Mouse (Mus musculus) kidney, adult 18-20 months (tissue): Measurements from ENCODE around the gene Parvg.

ENCODE experiments used
- DNase-seq: peaks from one replicate; pipeline ENCODE4 v3.0.0; 2021

The Parvg gene

GRCm38 (mm10) chr15:84305333-84305732 is 18.5 kb upstream of the Parvg start:
- DNase-seq, result no peak

GRCm38 (mm10) chr15:84310271-84310670 is 13.6 kb upstream of the Parvg start:
- DNase-seq, result no peak

GRCm38 (mm10) chr15:84311295-84312085 is 12.3 kb upstream of the Parvg start:
- no peak for DNase-seq

GRCm38 (mm10) chr15:84312878-84313565 is 10.8 kb upstream of the Parvg start:
- no peak for DNase-seq

DNA sequence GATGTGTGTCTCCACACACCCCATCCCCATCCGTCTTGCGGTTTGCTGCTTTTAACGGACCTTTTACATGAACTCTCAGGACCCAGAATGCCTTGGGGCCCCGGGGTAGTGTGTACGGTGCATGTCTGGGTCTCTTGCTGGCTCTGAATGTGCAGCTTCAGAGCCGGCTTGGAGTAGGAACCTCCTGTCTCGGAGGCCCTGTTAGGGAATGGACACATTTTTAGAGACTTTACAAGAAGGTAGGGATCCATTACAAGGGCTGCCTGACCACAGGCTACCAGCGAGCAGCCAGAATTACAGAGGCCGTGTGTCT is 10.3 kb upstream of the Parvg start:
- no peak for DNase-seq

GRCm38 (mm10) chr15:84314420-84315080 is 9.3 kb upstream of the Parvg start:
- no peak for DNase-seq

DNA sequence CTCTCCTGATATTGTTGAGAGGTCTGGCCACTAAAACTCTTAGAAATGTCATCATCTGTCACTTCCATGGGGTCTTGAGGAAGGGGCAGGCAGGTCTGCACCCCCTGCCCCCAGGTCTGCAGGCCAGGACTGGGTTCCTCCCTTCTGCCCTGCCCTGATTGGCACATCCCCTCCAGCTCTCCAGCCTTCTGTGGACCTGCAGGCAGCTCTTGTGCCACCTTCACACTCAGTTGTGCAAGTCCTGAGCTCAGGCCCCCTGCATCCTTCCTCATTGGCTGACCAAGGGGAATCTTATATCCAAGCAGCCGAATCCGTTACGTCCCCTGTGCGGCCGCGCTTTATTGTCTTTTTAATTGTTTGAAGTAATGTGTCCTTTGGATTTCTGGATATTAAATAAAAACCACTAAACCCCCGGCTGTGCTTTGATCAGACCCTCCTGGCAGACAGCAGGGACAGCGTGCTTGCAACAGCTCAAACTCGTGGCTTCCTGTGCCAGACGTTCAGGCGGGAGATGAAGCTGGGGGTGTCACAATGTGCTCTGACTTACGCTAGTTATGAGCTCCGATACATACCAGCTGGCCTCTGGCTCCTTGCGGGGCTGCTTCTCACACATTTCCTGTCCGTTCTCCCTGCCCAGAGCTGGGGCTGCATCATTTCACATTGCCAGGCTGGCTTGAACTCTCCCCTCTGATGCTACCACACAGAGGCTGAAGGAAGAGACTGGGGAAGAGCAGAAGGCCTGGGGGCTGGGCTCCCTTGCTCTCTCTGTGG is 8.4 kb upstream of the Parvg start:
- no peak for DNase-seq

DNA sequence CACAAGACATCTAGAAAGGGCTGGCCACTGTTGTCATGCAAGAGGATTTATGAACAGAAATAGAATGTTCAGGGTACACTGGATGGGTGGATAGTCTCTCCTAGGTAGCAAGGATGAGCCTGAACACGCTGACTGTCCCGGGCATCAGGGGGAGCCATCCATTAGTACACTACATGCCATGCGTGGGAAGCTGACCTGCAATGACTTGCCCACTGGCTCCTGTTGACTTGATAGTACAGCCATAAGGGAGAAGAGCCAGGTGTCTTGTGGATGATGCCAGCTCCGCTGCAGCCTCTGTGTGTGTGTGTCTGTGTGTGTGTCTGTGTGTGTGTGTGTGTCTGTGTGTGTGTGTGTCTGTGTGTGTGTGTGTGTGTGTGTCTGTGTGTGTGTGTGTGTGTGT is 4.4 kb upstream of the Parvg start:
- DNase-seq, result no peak

DNA sequence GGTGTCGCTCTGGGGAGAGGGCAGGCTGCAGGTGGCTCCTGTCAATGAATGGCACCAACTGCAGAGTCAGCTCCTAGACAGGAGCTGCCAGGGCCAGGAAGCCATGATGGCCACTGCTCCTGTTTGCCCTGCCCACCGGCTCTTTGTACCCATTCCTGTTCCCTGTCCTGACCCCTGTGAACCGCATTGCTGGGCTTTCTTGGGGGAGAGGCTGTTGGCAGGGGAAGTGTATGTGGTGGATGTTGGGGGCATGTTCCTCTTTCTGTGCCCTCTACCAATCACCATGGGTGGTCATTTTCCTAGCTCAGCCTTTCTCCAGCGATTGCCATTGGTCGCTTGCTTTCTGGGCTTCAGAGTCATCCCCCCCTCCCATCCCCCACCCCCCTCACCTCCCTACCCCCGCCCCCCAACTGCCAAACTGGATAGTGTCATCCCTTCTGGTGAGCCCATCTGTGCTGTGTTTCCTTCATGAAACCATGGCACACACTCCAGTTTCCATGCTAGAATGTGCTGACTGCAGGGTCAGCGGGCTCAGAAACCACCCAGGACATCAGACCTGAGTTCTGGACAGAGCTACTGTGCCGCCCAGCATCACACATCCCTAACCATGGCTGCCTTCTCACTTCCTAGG is 2.2 kb upstream of the Parvg start:
- DNase-seq, result no peak

DNA sequence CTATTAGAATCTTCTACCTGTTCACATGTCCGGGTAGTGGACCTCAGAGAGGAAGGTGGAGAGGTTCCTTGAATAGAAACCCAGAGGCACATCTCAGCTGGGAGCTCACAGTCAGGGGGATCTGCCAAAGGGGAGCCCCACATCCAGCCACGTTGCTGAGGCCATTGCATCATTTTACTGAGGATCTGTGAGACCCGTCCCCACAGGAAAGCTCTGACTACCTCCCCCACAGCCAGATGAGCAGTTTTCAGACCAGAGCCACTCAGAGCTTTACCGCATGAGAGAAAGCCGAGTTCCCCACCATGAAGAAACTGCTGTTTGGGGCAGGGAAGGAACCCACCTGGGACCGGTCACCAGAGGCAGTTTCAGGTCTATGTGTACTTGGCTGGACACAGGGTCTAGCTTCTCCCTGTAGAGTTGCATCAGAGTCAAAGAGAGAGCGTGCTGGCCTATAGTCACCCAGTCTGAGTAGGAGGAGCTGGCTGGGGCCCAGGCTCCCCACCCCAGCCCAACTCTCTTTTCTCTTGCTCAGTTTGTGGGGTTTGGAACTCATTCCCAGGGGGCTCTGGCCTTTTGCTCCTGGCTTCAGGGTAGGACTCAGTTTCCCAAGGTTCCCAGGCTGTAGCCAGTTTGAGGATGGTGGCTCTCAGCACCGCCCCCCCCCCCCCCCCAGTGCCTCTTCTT is 1.2 kb downstream of the Parvg start:
- DNase-seq, result no peak

DNA sequence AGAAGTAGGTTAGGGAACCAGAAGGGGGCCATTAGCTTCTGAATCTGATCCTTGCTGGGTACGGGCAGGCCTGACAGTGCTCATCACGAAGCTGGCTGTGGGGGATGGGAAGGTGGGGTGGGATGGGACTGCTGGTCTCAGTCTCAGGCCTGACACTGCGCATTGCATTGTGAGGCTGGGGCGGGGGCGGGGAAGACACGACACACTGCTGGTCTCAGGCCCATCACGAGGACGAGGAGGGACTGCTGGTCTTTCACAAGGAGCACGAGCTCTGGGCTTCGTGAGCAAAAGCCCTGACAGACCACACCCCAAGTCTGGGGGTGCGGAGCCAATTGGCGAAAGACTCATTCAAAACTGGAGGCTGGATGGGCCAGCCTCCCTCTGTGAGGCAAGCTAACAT is 1.9 kb downstream of the Parvg start:
- no peak for DNase-seq

GRCm38 (mm10) chr15:84328870-84329269 is 5.0 kb downstream of the Parvg start:
- DNase-seq, result no peak

GRCm38 (mm10) chr15:84329940-84330339 is 6.1 kb downstream of the Parvg start:
- DNase-seq, result peak; percentile 24

- DNase-seq, result no peak
Measured at GRCm38 (mm10) chr15:84331066-84331612, 7.3 kb downstream of the Parvg start.

DNA sequence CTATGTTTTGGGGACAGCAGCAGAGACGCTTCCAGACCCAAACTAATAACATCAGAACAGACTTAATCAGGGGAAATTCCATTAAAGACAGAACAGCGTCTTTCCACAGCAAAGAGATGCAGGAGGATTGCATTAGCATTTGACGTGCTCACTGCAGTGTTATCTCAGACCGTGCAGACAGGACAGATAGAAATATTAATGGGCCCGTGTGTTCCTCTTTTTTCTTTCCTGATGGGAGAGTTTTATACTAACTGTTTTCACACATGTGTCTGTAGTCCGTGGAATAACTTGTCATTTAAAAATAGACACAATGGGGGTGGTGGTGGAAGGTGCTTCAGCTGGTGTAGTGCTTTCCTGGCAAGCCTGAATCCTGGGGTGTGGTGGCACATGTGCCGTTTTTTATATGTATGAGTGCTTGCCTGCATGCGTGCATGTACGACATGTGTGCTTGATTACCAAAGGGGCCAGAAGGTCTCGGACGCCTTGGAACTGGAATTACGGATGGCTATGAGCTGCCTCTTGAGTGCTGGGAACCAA is 12.5 kb downstream of the Parvg start:
- DNase-seq, result no peak

DNA sequence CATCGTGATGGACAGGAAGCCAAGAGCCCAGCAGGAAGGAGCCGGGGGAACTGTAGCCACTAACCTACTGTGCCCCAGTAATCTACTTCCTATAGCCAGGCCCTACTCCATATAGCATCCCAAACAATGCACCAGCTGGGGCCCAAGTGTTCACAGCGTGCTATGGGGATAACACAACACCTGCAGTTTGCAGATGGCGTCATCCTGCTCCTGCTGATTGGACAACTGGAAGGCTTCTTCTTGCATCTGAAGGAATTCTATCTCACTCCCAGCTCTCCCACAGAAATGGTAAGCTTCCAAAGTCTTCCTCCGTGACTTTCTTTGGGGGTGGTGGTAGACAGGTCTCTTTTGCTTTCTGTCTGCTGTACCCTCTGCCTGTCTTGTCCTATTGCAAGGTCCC is 13.8 kb downstream of the Parvg start:
- no peak for DNase-seq

DNA sequence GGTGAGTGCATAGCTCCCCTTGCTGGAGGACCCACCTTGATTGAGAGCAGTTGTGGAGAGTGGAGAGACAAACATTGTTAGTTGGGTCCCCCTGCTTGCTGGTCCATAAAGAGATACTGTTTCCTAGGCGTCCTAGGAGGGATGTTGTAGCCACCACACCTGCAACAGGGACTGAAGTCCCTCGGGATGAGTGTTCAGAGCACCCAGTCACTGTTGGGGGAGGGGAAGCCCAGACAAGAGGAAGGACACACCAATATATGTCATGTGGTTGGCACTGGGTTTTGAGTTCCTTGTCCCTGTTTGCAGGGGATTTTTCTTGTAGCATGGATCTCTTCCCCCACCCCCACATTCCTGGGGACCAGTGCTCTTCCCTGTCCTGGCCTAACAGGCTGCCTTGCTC is 17.1 kb downstream of the Parvg start:
- no peak for DNase-seq

DNA sequence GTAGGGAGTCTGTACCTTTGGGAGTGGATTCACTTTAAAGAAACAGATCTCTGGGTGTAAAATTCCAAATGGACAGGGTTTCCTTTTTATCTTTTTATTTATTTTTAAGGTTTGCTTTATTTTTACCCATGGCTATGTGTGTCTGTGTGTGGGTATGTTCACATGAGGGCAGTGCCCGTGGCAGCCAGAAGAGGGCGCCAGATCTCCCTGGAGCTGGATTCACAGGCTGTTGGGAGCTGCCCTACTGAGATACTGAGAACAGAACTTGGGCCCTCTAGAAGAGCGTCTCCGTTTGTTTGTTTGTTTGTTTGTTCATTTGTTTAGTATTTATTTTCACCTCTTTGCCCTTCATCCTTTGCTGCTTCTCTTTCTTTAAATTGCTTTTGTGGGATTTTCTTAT is 24.9 kb downstream of the Parvg start:
- no peak for DNase-seq

- no peak for DNase-seq
Measured at GRCm38 (mm10) chr15:84349915-84350738, 26.3 kb downstream of the Parvg start.

DNA sequence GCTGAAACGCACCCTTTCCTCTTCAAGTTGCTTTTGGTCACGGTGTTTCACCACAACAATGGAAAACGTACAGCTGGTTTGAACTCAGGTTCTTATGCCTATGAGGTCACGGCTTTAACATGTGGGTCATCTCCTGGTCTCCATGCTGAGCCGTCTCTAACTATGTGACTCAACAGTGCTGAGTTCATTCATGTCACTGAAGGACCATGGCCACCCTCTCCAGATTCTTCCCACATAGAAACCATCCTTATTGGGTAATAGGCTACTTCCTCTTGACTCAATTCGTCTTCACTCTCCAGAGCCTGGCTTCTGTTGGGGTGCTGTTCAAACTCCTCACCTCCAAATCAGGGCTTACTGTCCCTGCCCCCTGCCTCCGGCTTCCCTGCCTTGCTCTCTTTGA is 27.5 kb downstream of the Parvg start:
- DNase-seq, result no peak
